Mouse (Mus musculus) testis, adult 2 months (tissue): ENCODE results near the gene Magi2.

Experiments
- CTCF ChIP-seq: fragments of 200-500 bp; IDR thresholded peaks from 2 replicates; pipeline ENCODE4 v1.5.1; 2012; ENCODE audit warnings: low read depth, mild to moderate bottlenecking, inconsistent platforms, low read length, moderate library complexity; ENCODE audit not compliant: control insufficient read depth, insufficient read depth, insufficient replicate concordance
- POLR2A ChIP-seq: fragments of 200-500 bp; IDR thresholded peaks from 2 replicates; pipeline ENCODE4 v1.6.1; 2012; ENCODE audit warnings: low read depth, mild to moderate bottlenecking, inconsistent platforms, low read length, moderate library complexity; ENCODE audit not compliant: control insufficient read depth

GRCm38 (mm10) chr5:20512377-20513126 lies 1285.7 kb downstream of the Magi2 start:
- no peak for TF ChIP-seq POLR2A
- TF ChIP-seq CTCF, result no peak
